Mouse (Mus musculus) thymus, postnatal 0 days (tissue): ENCODE results near the gene Cobll1. TPM values are rescaled to one million over a fixed set of nuclear protein-coding genes. Genes with fewer than 3 reads are reported as not detected.

Experiments used
- DNase-seq: peaks from one replicate; pipeline ENCODE4 v3.0.0-alpha.2; 2015; ENCODE audit warnings: low spot score
- polyA plus RNA-seq: library from polyadenylated mRNA; unstranded; fragments of >200 nt; fragmentation: Nextera tagmentation; extraction: Ambion mirVana; gene quantifications from 2 replicates; pipeline ENCODE4 v1.2.1, GENCODE M21; 2015

The Cobll1 gene
- polyA plus RNA-seq, 1 experiment from 2014 or later = 4.5 TPM

DNA sequence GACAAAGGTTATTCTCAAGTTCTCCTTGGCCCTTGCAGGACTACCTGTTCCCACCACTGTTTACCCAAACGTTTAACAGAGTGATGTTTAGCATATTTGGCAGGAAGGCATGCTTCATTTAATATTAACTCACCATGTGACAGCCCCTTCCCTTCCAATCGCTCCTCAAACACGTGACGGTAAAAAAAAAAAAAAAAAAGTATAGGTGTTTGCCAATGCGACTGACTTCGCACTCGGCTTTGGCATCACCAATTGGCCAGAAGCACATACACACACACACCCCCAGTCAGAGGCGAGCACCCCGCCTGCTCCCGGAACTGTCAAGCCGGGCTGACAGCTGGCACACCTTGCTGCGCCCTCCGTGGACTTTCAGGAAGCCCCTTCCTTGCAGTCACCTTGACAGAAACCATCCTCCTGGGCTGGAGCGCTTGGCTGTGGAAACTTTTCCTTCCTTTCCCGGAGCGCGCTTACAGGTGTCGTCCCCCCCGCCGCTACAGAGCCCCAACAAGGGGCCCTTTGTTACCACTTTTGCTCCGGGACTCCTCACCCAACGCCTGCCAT lies 1.5 kb downstream of the Cobll1 start:
- DNase-seq = peak; percentile 38

- DNase-seq = no peak
These were observed 2.1 kb downstream of the Cobll1 start for GRCm38 (mm10) chr2:65237116-65237515.

- no peak for DNase-seq
These were observed 2.6 kb downstream of the Cobll1 start for GRCm38 (mm10) chr2:65236644-65237043.

GRCm38 (mm10) chr2:65232756-65233535 lies 6.3 kb downstream of the Cobll1 start:
- no peak for DNase-seq

DNA sequence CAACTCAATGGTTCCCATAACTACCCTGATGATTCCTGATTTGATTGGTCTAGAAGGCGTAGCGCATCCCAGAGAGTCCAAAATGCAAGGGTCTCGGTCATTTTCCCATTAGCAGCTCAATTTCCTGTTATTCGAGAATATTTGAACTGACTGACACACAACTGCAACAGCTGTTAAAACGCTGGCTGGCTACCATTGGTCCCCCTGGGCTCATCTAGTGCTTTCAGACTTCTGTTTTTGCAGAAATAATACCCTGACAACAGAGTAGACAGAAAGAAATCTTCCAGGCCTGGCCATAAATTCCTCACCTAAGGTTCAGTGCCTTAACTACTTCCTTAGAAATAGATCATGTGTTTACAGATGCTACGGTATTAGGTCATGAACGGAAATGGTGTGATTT lies 10.8 kb downstream of the Cobll1 start:
- DNase-seq = no peak

DNA sequence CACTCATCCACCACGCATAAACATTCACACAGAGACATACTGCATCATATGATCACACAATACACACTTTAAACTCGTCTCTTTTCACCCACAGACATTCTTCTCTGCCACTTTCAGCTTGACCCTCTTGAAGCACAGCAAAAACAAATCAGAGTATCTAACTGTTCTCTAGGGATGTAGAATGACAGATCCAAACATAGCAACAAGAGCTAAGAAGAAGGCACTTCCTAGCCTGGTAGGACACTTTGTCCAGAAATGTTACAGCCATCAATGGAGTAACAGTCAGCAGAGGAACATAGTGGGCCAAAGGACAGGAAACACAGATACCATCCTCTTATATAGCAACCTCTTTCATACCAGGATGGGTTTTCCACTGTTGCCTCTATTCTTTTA lies 11.3 kb downstream of the Cobll1 start:
- DNase-seq = no peak

GRCm38 (mm10) chr2:65227154-65227897 lies 11.9 kb downstream of the Cobll1 start:
- DNase-seq = no peak

GRCm38 (mm10) chr2:65226494-65226893 lies 12.7 kb downstream of the Cobll1 start:
- no peak for DNase-seq

- no peak for DNase-seq
These were observed 15.1 kb downstream of the Cobll1 start for GRCm38 (mm10) chr2:65223956-65224735.

- no peak for DNase-seq
These were observed 16.2 kb downstream of the Cobll1 start for GRCm38 (mm10) chr2:65223012-65223411.

- DNase-seq = no peak
These were observed 17.6 kb downstream of the Cobll1 start for GRCm38 (mm10) chr2:65221646-65222045.

DNA sequence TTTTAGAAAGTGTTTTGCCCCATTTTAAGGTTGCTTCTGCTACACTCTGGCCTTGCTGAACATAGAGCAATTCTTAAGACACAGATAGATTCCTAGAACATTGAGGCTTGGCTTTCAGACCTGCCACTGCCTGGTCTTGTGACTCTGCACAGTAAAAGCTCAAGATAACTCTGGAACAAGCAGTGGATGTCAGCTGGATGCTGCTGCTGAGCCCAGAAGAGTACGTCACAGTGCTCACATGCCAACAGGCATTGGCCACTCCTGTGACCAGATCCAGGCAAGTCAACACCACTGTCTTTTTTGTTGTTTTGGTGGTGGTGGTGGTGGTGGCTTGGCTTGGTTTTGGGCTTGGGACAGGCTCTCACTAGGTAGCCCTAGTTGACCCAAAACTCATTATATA lies 18.6 kb downstream of the Cobll1 start:
- no peak for DNase-seq

DNA sequence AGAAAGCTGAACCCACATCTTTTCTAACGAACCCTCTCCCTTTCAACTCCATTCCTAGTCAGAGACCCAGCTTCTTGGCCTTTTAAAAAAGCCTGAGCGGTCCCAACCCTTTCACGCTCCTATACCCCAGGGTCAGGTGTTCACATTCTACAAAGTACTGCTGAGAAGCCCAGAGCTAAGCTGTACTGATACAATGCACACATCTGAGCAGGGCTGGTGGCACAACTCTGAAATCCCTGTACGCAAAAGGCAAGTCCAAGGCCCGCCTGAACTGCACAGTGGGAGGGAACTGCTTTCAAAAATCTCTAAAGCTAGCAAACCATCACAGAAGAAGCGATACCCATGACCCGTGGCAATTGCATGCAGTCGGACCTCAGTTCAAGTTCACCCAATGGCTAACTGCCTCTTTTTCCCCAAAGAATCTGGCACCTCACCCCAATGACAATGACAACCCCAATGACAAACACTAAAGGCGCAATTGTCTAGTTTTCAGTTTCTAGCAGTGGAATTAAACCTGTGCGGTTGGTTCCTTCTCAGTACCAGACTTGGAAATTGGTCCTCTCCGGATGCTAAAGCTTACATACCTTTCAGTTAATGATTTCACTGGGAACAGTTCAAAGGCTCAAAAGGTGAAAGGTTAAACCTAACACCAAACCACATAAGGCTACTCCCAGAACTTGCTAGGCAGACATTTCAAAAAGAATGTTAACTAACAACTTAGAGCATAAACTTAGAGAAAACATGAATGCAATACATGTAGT lies 19.6 kb downstream of the Cobll1 start:
- DNase-seq = no peak

DNA sequence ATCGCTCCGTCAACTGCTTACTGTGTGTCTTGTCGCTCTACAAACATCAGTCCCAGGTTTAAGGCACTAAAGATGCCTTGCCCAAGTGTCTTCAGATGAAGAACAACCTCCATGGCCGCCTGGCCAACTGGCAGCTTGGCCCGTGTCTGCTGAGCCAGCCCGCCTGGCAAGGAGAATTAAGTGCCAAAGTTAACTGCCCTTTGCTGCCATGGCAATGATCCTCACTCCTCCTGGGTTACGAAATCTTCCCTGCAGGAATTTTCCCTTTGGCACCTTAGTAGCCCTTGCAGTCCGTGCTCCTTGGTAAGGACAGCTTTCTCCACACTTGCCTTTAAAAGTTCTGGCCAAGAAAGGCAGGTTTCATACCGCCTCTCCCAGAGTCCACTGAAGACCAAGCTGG lies 20.9 kb downstream of the Cobll1 start:
- DNase-seq = no peak

- no peak for DNase-seq
These were observed 21.5 kb downstream of the Cobll1 start for GRCm38 (mm10) chr2:65217677-65218076.

GRCm38 (mm10) chr2:65216163-65216562 lies 23.0 kb downstream of the Cobll1 start:
- DNase-seq = no peak

- no peak for DNase-seq
These were observed 24.6 kb downstream of the Cobll1 start for GRCm38 (mm10) chr2:65214556-65214955.

GRCm38 (mm10) chr2:65213675-65214074 lies 25.5 kb downstream of the Cobll1 start:
- no peak for DNase-seq

- DNase-seq = no peak
These were observed 27.6 kb downstream of the Cobll1 start for GRCm38 (mm10) chr2:65211620-65212019.

- no peak for DNase-seq
These were observed 31.5 kb downstream of the Cobll1 start for GRCm38 (mm10) chr2:65207750-65208149.

DNA sequence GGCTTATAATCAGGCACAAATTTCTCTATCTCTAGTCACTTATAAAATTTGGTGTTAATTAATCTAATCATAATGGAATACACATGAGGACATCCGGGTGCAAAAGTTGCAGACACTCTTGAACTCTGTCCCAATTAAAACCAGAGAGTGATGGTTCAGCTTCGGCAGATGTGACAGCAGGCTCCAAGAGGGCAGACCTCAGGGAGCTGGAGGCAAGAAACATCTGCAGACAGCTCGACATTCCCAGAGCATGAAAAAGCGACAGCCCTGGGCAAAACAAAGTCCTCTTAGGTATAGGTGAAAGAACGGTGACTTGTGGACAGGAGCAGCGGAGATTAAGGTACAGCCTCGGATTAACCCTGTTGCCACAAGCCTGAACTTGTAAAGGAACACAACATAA lies 35.5 kb downstream of the Cobll1 start:
- DNase-seq = no peak
